Mouse (Mus musculus) liver, postnatal 0 days (tissue): ENCODE measurements around the gene 4930432M17Rik.

Experiments
- CTCF ChIP-seq: sonication (generic); IDR thresholded peaks from 2 replicates; pipeline ENCODE4 v1.5.1; 2016; ENCODE audit warnings: antibody characterized with exemption, low read depth
- EP300 ChIP-seq: IDR thresholded peaks from 2 replicates; pipeline ENCODE4 v1.6.1; 2016; ENCODE audit warnings: antibody characterized with exemption, low read depth, mild to moderate bottlenecking

- TF ChIP-seq CTCF (no peak), EP300 (no peak)
Observed at GRCm38 (mm10) chr3:121646364-121647048, 24.1 kb upstream of the 4930432M17Rik start.
